Mouse (Mus musculus): ENCODE measurements around the gene Tnr. TPM values are rescaled to one million over a fixed set of nuclear protein-coding genes. Genes with fewer than 3 reads are reported as not detected.

Gene Tnr
- total and polyA plus RNA-seq, 2 experiments: not detected

DNA sequence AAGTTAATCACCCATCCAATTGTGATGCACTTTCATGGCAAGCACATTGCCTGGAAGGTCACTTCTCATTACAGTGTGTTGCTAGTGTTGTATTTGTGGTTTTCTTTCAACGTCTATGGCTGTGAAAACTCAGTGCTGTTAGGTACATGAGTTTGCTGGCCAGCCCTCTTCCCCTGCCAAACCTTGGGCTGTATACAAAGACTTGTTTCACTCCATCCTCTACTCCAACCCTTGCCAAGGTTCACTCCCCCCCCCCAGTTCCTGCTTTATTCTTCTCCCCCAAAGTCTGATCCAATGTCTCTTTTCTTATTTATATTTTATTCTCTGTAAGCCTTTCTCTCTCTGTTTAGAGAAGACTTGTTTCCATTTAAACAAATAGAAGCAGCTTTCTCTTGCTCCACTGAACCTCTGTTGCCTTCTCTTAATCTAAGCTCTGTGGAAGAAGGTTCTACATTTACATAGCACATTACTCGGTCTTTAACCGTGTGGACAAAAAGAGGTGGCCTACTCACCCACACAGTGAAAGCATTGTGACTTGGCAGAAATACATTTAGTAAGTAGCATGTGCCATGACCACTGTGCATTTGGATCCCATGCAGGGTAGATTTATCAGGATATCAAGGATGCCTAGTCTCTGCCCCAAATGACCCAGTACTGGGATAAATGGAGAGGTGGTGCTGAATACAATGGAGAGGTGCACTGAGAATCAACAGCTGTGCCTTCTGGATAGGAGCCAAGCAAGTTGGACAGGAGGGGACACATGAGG, 217.9 kb downstream of the Tnr start:
- Histone ChIP-seq H3K4me1 (ENCODE audit: control insufficient read depth, insufficient read depth, low read length) (no peaks in the 10 kb centered on the region), H3K36me3 (ENCODE audit: control insufficient read depth, insufficient read depth, low read length) (no peaks in the 10 kb centered on the region), H3K27me3 (ENCODE audit: control insufficient read depth, insufficient read depth, low read length) (no peaks in the 10 kb centered on the region; the same call in 1 of the 2 replicates), H3K79me2 (ENCODE audit: control insufficient read depth, insufficient read depth, low read length) (no peaks in the 10 kb centered on the region), H3K27ac (replicated peaks; ENCODE audit: insufficient read depth, low read depth, low read length) (no peak overlapping the region), H3K4me3 (ENCODE audit: insufficient read depth, low read depth, low read length) (no peak overlapping the region), H3K9ac (ENCODE audit: low read depth, low read length) (no peak overlapping the region)
- DNase-seq (ENCODE audit: extremely low read depth, low read depth, low spot score): no peak
- TF ChIP-seq CTCF (IDR thresholded peaks at IDR 0.05; ENCODE audit: low read depth, low read length): no peak
- TF ChIP-seq POLR2A (IDR thresholded peaks at IDR 0.05; ENCODE audit: extremely low read depth, insufficient read depth, low read length): no peak
- WGBS: 73% methylated on average over 3 of the region's 3 CpGs

DNA sequence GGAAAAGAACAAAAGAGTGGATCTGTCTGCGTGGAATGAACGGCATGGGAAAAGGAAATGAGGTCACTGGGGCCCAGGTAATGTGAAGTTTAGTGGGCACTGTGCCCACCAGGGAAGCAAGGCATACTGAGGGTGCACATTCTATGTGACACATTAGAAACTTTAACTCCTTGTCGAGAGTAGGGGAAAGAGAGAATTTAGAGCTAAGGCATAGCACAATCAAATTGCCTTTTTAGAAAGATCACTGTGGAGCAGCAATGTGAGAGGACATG, 218.4 kb downstream of the Tnr start:
- H3K36me3 ChIP-seq (ENCODE audit: control insufficient read depth, insufficient read depth, low read length): no peaks in the 10 kb centered on the region
- H3K9ac ChIP-seq (ENCODE audit: low read depth, low read length): no peak overlapping the region
- no peaks in the 10 kb centered on the region; the same call in 1 of the 2 replicates for H3K27me3 ChIP-seq (ENCODE audit: control insufficient read depth, insufficient read depth, low read length)
- no peak overlapping the region for H3K27ac ChIP-seq (replicated peaks; ENCODE audit: insufficient read depth, low read depth, low read length)
- no peaks in the 10 kb centered on the region for H3K4me1 ChIP-seq (ENCODE audit: control insufficient read depth, insufficient read depth, low read length)
- no peak for DNase-seq (ENCODE audit: extremely low read depth, low read depth, low spot score)
- H3K79me2 ChIP-seq (ENCODE audit: control insufficient read depth, insufficient read depth, low read length): no peaks in the 10 kb centered on the region
- H3K4me3 ChIP-seq (ENCODE audit: insufficient read depth, low read depth, low read length): no peak overlapping the region
- WGBS: 75% methylated on average over 3 of the region's 3 CpGs
- TF ChIP-seq CTCF (IDR thresholded peaks at IDR 0.05; ENCODE audit: low read depth, low read length) (no peak), POLR2A (IDR thresholded peaks at IDR 0.05; ENCODE audit: extremely low read depth, insufficient read depth, low read length) (no peak)

DNA sequence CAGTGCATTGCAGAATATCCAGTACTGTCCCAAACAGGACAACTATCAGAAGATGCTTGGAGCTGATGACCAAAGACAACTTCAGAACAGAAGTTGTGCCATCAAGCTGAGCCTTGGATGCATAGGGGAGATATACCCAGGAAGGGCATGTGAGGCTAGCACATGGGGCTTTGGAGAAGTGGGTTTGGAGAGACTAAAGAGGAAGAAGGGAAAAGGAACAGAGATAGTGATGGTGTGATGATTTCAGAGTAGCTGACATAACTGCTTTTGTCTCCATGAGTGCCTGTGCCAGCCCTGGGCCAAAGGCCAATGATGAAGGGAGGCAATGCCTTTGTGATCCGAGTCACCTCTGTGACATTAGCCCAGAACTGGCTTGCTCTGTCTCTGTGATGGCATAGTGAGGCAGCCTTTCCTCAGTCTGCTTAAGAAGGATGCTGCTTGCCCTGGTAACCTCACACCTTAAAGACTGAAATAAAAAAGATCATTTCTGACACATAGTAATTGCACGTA, 220.2 kb downstream of the Tnr start:
- TF ChIP-seq CTCF (IDR thresholded peaks at IDR 0.05; ENCODE audit: low read depth, low read length) (no peak), POLR2A (IDR thresholded peaks at IDR 0.05; ENCODE audit: extremely low read depth, insufficient read depth, low read length) (no peak)
- WGBS: 69% methylated on average over 2 of the region's 2 CpGs
- no peaks in the 10 kb centered on the region for H3K36me3 ChIP-seq (ENCODE audit: control insufficient read depth, insufficient read depth, low read length)
- H3K4me3 ChIP-seq (ENCODE audit: insufficient read depth, low read depth, low read length): no peak overlapping the region
- no peaks in the 10 kb centered on the region for H3K4me1 ChIP-seq (ENCODE audit: control insufficient read depth, insufficient read depth, low read length)
- no peak overlapping the region for H3K27ac ChIP-seq (replicated peaks; ENCODE audit: insufficient read depth, low read depth, low read length)
- no peak for DNase-seq (ENCODE audit: extremely low read depth, low read depth, low spot score)
- no peaks in the 10 kb centered on the region for H3K27me3 ChIP-seq (ENCODE audit: control insufficient read depth, insufficient read depth, low read length)
- no peaks in the 10 kb centered on the region for H3K79me2 ChIP-seq (ENCODE audit: control insufficient read depth, insufficient read depth, low read length)
- no peak overlapping the region for H3K9ac ChIP-seq (ENCODE audit: low read depth, low read length)

DNA sequence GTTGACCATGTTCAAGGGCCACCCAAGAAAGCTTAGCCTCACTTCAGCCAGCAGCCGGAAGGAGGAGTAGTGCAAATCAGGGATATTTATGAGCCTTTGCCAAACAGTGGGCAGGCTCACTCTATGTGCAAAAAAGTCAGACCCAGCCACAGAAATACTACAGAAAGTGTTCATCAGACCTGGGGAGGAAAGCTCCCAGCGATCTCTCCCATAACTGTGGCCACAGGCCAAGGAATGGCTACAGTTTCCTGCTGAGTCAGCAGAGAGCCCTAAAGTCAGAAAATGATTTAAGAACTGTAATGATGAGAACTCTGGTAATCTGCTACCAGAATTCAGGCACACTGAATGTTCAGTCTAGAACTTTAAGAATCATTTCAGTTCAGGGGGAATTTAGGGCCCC, 221.7 kb downstream of the Tnr start:
- Histone ChIP-seq H3K27me3 (ENCODE audit: control insufficient read depth, insufficient read depth, low read length) (no peaks in the 10 kb centered on the region), H3K4me3 (ENCODE audit: insufficient read depth, low read depth, low read length) (no peak overlapping the region), H3K36me3 (ENCODE audit: control insufficient read depth, insufficient read depth, low read length) (no peaks in the 10 kb centered on the region), H3K4me1 (ENCODE audit: control insufficient read depth, insufficient read depth, low read length) (no peaks in the 10 kb centered on the region), H3K9ac (ENCODE audit: low read depth, low read length) (no peak overlapping the region), H3K79me2 (ENCODE audit: control insufficient read depth, insufficient read depth, low read length) (no peaks in the 10 kb centered on the region), H3K27ac (replicated peaks; ENCODE audit: insufficient read depth, low read depth, low read length) (no peak overlapping the region)
- TF ChIP-seq CTCF (IDR thresholded peaks at IDR 0.05; ENCODE audit: low read depth, low read length): no peak
- TF ChIP-seq POLR2A (IDR thresholded peaks at IDR 0.05; ENCODE audit: extremely low read depth, insufficient read depth, low read length): no peak
- DNase-seq (ENCODE audit: extremely low read depth, low read depth, low spot score): no peak
- 85% methylated on average over 2 of the region's 2 CpGs for WGBS

DNA sequence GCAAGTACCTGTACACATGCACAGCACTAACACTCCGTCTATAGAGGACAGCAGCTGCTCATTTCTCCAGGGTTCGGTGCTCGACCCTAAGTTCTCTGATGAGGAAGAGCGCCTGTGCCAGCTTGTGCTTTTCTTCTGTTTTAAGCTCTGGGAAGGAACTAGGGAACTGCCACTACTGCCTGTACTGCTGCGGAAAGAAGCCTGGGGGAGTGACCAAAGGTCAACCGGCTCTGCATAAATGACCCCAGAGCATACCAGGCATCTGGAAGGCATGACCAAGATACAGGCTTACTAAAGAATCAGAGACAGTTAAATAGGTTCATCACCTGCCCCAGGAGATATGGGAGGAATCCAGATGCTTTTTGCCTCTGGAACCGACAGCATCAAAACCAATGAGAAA, 224.4 kb downstream of the Tnr start:
- Histone ChIP-seq H3K4me3 (ENCODE audit: insufficient read depth, low read depth, low read length) (no peak overlapping the region), H3K4me1 (ENCODE audit: control insufficient read depth, insufficient read depth, low read length) (no peaks in the 10 kb centered on the region), H3K9ac (ENCODE audit: low read depth, low read length) (no peak overlapping the region), H3K27me3 (ENCODE audit: control insufficient read depth, insufficient read depth, low read length) (no peaks in the 10 kb centered on the region), H3K79me2 (ENCODE audit: control insufficient read depth, insufficient read depth, low read length) (no peaks in the 10 kb centered on the region), H3K27ac (replicated peaks; ENCODE audit: insufficient read depth, low read depth, low read length) (no peak overlapping the region), H3K36me3 (ENCODE audit: control insufficient read depth, insufficient read depth, low read length) (no peaks in the 10 kb centered on the region)
- TF ChIP-seq POLR2A (IDR thresholded peaks at IDR 0.05; ENCODE audit: extremely low read depth, insufficient read depth, low read length) (no peak), CTCF (IDR thresholded peaks at IDR 0.05; ENCODE audit: low read depth, low read length) (no peak)
- 75% methylated on average over 7 of the region's 7 CpGs for WGBS
- no peak for DNase-seq (ENCODE audit: extremely low read depth, low read depth, low spot score)

DNA sequence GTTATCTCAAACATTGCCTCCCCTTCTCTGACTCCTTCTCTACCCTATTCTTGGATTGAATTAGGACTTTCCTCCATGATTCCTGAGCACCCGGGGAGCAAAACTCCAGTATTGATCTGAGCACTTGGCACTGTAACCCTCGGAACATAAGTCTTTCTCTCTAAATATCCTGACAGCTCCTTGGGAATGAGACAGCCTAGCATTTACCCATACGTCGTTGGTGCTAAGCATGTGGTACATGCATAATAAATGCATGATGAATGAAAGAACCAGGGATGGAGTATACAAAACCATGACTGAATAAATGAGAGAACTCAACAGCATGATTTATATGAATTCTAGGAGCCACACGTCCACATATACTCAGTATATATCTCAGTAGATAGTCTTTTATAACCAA, 226.8 kb downstream of the Tnr start:
- H3K9ac ChIP-seq (ENCODE audit: low read depth, low read length): no peak overlapping the region
- H3K36me3 ChIP-seq (ENCODE audit: control insufficient read depth, insufficient read depth, low read length): no peaks in the 10 kb centered on the region
- TF ChIP-seq POLR2A (IDR thresholded peaks at IDR 0.05; ENCODE audit: extremely low read depth, insufficient read depth, low read length) (no peak), CTCF (IDR thresholded peaks at IDR 0.05; ENCODE audit: low read depth, low read length) (no peak)
- H3K79me2 ChIP-seq (ENCODE audit: control insufficient read depth, insufficient read depth, low read length): no peaks in the 10 kb centered on the region
- WGBS: 73% methylated on average over 5 of the region's 5 CpGs
- DNase-seq (ENCODE audit: extremely low read depth, low read depth, low spot score): no peak
- H3K4me1 ChIP-seq (ENCODE audit: control insufficient read depth, insufficient read depth, low read length): no peaks in the 10 kb centered on the region
- no peak overlapping the region for H3K4me3 ChIP-seq (ENCODE audit: insufficient read depth, low read depth, low read length)
- no peaks in the 10 kb centered on the region for H3K27me3 ChIP-seq (ENCODE audit: control insufficient read depth, insufficient read depth, low read length)
- no peak overlapping the region for H3K27ac ChIP-seq (replicated peaks; ENCODE audit: insufficient read depth, low read depth, low read length)

Measured in liver, adult 2 months (tissue).